Mouse (Mus musculus) testis, adult 2 months (tissue): ENCODE data around the gene Ddx56. TPM values are rescaled to one million over a fixed set of nuclear protein-coding genes. Genes with fewer than 3 reads are reported as not detected.
"Not testable (repeated sequence)": the region's sequence is repeated elsewhere in the genome, so short reads cannot be mapped to it uniquely, and the experiment has no call there.

Source experiments
- H3K27ac ChIP-seq: fragments of 200-500 bp; 2 replicates; pipeline ENCODE4 v1.5.1; 2012; ENCODE audit warnings: low read depth, low read length; ENCODE audit not compliant: control insufficient read depth, insufficient read depth
- H3K27me3 ChIP-seq: fragments of 200-500 bp; 2 replicates; pipeline ENCODE4 v1.6.1; 2012; ENCODE audit warnings: mild to moderate bottlenecking, low read length, moderate library complexity; ENCODE audit not compliant: control insufficient read depth, insufficient read depth
- H3K36me3 ChIP-seq: fragments of 200-500 bp; 2 replicates; pipeline ENCODE4 v1.6.1; 2012; ENCODE audit warnings: mild to moderate bottlenecking, low read length; ENCODE audit not compliant: control insufficient read depth, insufficient read depth
- H3K4me1 ChIP-seq: fragments of 200-500 bp; 2 replicates; pipeline ENCODE4 v1.6.1; 2012; ENCODE audit warnings: low read length; ENCODE audit not compliant: control insufficient read depth, insufficient read depth
- H3K4me3 ChIP-seq: fragments of 200-500 bp; 2 replicates; pipeline ENCODE4 v1.5.1; 2012; ENCODE audit warnings: low read depth, mild to moderate bottlenecking, low read length, moderate library complexity, mixed read lengths; ENCODE audit not compliant: control insufficient read depth
- CTCF ChIP-seq: fragments of 200-500 bp; IDR thresholded peaks from 2 replicates; pipeline ENCODE4 v1.5.1; 2012; ENCODE audit warnings: low read depth, mild to moderate bottlenecking, inconsistent platforms, low read length, moderate library complexity; ENCODE audit not compliant: control insufficient read depth, insufficient read depth, insufficient replicate concordance
- POLR2A ChIP-seq: fragments of 200-500 bp; IDR thresholded peaks from 2 replicates; pipeline ENCODE4 v1.6.1; 2012; ENCODE audit warnings: low read depth, mild to moderate bottlenecking, inconsistent platforms, low read length, moderate library complexity; ENCODE audit not compliant: control insufficient read depth
- polyA plus RNA-seq: library from polyadenylated mRNA; depleted of rRNA; stranded (reverse); fragments of >200 nt; gene quantifications from 2 replicates; pipeline ENCODE4 v1.2.3, GENCODE M21; 2012

Ddx56 gene
- polyA plus RNA-seq, 1 experiment: 30.8 TPM

GRCm38 (mm10) chr11:6259413-6259812 is 8.2 kb downstream of the Ddx56 start:
- Histone ChIP-seq H3K27ac (no peak overlapping the region), H3K27me3 (no peaks in the 10 kb centered on the region), H3K4me1 (no peaks in the 10 kb centered on the region), H3K4me3 (no peak overlapping the region), H3K36me3 (peaks cover 1% of the 10 kb centered on the region; the same call in 1 of the 2 replicates)
- no peak for TF ChIP-seq CTCF
- no peak for TF ChIP-seq POLR2A

GRCm38 (mm10) chr11:6256490-6257072 is 11.0 kb downstream of the Ddx56 start:
- Histone ChIP-seq H3K27ac (no peak overlapping the region), H3K27me3 (no peaks in the 10 kb centered on the region), H3K4me3 (no peak overlapping the region), H3K36me3 (no peaks in the 10 kb centered on the region), H3K4me1 (no peaks in the 10 kb centered on the region)
- no peak for TF ChIP-seq POLR2A
- no peak for TF ChIP-seq CTCF

GRCm38 (mm10) chr11:6254602-6255001 is 13.0 kb downstream of the Ddx56 start:
- not testable (repeated sequence) for H3K27ac ChIP-seq, H3K4me3 ChIP-seq, H3K36me3 ChIP-seq, H3K4me1 ChIP-seq, H3K27me3 ChIP-seq

GRCm38 (mm10) chr11:6252824-6253223 is 14.7 kb downstream of the Ddx56 start:
- TF ChIP-seq CTCF (no peak), POLR2A (no peak)
- Histone ChIP-seq H3K4me3 (no peak overlapping the region), H3K27me3 (no peaks in the 10 kb centered on the region), H3K36me3 (no peaks in the 10 kb centered on the region), H3K4me1 (no peaks in the 10 kb centered on the region), H3K27ac (no peak overlapping the region)

- no peaks in the 10 kb centered on the region for H3K36me3 ChIP-seq
- TF ChIP-seq POLR2A (no peak), CTCF (no peak)
- no peak overlapping the region for H3K4me3 ChIP-seq
- no peaks in the 10 kb centered on the region for H3K27me3 ChIP-seq
- no peaks in the 10 kb centered on the region for H3K4me1 ChIP-seq
- no peak overlapping the region for H3K27ac ChIP-seq
Observed at GRCm38 (mm10) chr11:6252248-6252647, 15.3 kb downstream of the Ddx56 start.

GRCm38 (mm10) chr11:6244707-6245106 is 22.9 kb downstream of the Ddx56 start:
- Histone ChIP-seq H3K4me3 (no peak overlapping the region), H3K27ac (no peak overlapping the region), H3K27me3 (no peaks in the 10 kb centered on the region), H3K36me3 (no peaks in the 10 kb centered on the region), H3K4me1 (no peaks in the 10 kb centered on the region)
- TF ChIP-seq CTCF (no peak), POLR2A (no peak)

GRCm38 (mm10) chr11:6233025-6233424 is 34.5 kb downstream of the Ddx56 start:
- H3K27me3 ChIP-seq: no peaks in the 10 kb centered on the region
- H3K4me3 ChIP-seq: no peak overlapping the region
- no peak overlapping the region for H3K27ac ChIP-seq
- no peaks in the 10 kb centered on the region for H3K36me3 ChIP-seq
- H3K4me1 ChIP-seq: no peaks in the 10 kb centered on the region
- TF ChIP-seq CTCF (no peak), POLR2A (no peak)

- no peaks in the 10 kb centered on the region for H3K27me3 ChIP-seq
- H3K4me3 ChIP-seq: no peak within 1 kb of the TSS
- TF ChIP-seq POLR2A (no peak), CTCF (no peak)
- H3K36me3 ChIP-seq: no peaks in the 10 kb centered on the region
- no peaks in the 10 kb centered on the region for H3K4me1 ChIP-seq
- H3K27ac ChIP-seq: no peak within 1 kb of the TSS
Observed at GRCm38 (mm10) chr11:6230012-6230411, 37.6 kb downstream of the Ddx56 start, which contains the start of gene Npc1l1. Npc1l1 (minus strand) TSS chr11:6230143.
